Mouse (Mus musculus) forebrain, embryonic 12.5 days (tissue): ENCODE data around the gene Otx1. TPM values are rescaled to one million over a fixed set of nuclear protein-coding genes. Genes with fewer than 3 reads are reported as not detected.
A peak's percentile ranks its signal among the peaks of the same experiment; 100 is the strongest.

Experiments used
- ATAC-seq: fragments of 200-750 bp; cut with Nextera tagmentation; 2 replicates; pipeline ENCODE4 v1.8.0; 2017; ENCODE audit warnings: moderate TSS enrichment; ENCODE audit not compliant: low FRiP score
- H3K27ac ChIP-seq: fragments of 300-500 bp; sonication (generic); 2 replicates; pipeline ENCODE4 v1.5.1; 2016; ENCODE audit warnings: mild to moderate bottlenecking
- H3K27me3 ChIP-seq: fragments of 300-500 bp; sonication (generic); 2 replicates; pipeline ENCODE4 v1.6.1; 2016; ENCODE audit warnings: mild to moderate bottlenecking
- H3K36me3 ChIP-seq: fragments of 300-500 bp; sonication (generic); replicated peaks from 2 replicates; pipeline ENCODE4 v1.6.1; 2016; ENCODE audit warnings: mild to moderate bottlenecking
- H3K4me1 ChIP-seq: fragments of 300-500 bp; sonication (generic); 2 replicates; pipeline ENCODE4 v1.6.1; 2016
- H3K4me2 ChIP-seq: fragments of 300-500 bp; sonication (generic); 2 replicates; pipeline ENCODE4 v1.6.1; 2016; ENCODE audit warnings: mild to moderate bottlenecking, moderate library complexity
- H3K4me3 ChIP-seq: fragments of 300-500 bp; sonication (generic); replicated peaks from 2 replicates; pipeline ENCODE4 v1.5.1; 2016; ENCODE audit warnings: mild to moderate bottlenecking
- H3K9ac ChIP-seq: fragments of 300-500 bp; sonication (generic); 2 replicates; pipeline ENCODE4 v1.6.1; 2016; ENCODE audit warnings: mild to moderate bottlenecking
- H3K9me3 ChIP-seq: fragments of 300-500 bp; sonication (generic); 2 replicates; pipeline ENCODE4 v1.6.1; 2016
- WGBS: fragments of 180-500 bp; shearing (Covaris S2); methylation state at CpG from one replicate; pipeline ENCODE4 v1.1.7; 2016; 5-methylcytosine and 5-hydroxymethylcytosine counted together
- polyA plus RNA-seq: library from polyadenylated mRNA; unstranded; fragments of >200 nt; fragmentation: Nextera tagmentation; extraction: Ambion mirVana; gene quantifications from 2 replicates; pipeline ENCODE4 v1.2.1, GENCODE M21; 2016

The Otx1 gene
- polyA plus RNA-seq, 1 experiment from 2014 or later, result 34.2 TPM

DNA sequence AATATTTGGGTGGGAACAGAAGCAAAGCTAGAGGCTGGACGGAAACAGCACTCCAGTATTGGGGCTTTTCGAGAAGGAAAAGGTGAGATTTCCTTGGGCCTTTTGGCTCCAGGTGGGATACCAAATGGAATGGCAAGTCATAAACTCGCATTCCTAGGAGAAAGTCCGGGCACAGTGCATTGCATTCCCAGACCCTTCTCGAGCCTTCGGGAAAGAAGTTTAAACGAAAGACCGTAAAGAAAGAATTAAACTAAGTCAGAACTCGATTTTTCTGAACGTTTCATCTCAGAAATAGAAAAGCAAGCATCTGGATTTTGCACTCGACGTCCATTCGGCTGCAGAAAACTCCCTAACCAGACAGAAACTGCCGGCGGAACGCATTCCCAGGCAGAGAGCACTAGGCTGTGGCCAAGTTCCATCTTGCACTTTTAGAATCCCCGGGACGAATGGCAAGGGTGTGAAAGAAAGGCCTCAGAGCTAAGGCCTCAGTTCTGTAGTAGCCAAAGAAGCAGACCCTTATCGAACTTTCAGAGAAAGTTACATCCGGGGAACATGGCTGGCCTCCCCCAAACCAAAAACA is 5.0 kb downstream of the Otx1 start:
- peak overlapping the region; percentile 78 for H3K4me2 ChIP-seq
- 3% methylated on average over 20 of the region's 20 CpGs for WGBS
- peak overlapping the region; percentile 79 for H3K4me3 ChIP-seq
- no peak for ATAC-seq
- peak overlapping the region; percentile 97 for H3K9ac ChIP-seq
- H3K36me3 ChIP-seq, result peaks cover 12% of the 10 kb centered on the region; the same call in 1 of the 2 replicates
- H3K27ac ChIP-seq, result peak overlapping the region; percentile 86
- H3K9me3 ChIP-seq, result no peaks in the 10 kb centered on the region
- H3K27me3 ChIP-seq, result peaks cover 56% of the 10 kb centered on the region
- H3K4me1 ChIP-seq, result peaks cover 77% of the 10 kb centered on the region

DNA sequence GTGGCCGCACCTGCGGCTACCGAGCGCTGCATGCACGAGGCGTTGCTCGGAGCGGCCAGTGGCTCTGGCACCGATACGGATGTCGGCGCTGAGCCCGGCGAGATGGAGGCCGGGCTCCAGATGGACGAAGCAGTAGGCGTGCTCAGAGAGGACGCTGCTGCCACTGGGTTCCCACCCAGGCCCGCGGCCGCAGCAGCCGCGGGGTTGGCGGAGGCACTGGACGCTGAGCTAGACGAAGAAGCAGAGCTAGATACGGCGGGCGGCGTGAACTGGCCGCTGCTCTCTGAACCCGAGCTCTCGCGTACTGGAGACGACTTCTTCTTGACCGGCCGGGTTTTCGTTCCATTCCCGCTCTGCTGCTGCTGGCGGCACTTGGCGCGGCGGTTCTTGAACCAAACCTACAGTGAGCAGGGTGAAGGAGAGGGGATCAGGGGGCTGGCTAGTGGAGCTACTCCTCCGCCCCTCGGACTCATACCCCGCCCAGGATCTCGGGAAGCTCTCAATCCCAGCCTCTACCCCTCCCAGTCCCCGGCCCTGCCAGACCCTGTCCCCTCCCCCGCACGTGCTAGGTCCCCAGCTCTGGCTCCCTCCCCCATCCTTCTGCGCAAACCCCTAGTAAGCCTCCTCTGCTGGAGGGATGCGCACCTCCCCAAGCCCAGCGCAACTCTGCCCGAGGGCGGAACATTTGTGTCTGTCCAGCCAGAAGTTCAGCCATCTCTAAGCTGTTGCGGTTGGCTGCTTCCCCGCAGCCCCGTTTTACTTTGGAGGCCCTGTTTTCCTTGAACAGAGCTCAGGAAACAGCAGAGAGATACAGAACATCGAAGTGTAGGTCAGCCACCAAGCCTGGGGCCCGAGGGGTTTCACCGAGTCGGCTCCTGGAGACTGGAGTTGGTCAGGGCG is 5.8 kb downstream of the Otx1 start:
- 1% methylated on average over 63 of the region's 63 CpGs for WGBS
- peaks cover 55% of the 10 kb centered on the region for H3K27me3 ChIP-seq
- peak overlapping the region; percentile 97 for H3K9ac ChIP-seq
- peaks cover 73% of the 10 kb centered on the region for H3K4me1 ChIP-seq
- no peaks in the 10 kb centered on the region for H3K9me3 ChIP-seq
- peak overlapping the region; percentile 79 for H3K4me3 ChIP-seq
- peak overlapping the region; percentile 86 for H3K27ac ChIP-seq
- H3K4me2 ChIP-seq, result peak overlapping the region; percentile 78
- peaks cover 12% of the 10 kb centered on the region; the same call in 1 of the 2 replicates for H3K36me3 ChIP-seq
- peak; percentile 63 for ATAC-seq

DNA sequence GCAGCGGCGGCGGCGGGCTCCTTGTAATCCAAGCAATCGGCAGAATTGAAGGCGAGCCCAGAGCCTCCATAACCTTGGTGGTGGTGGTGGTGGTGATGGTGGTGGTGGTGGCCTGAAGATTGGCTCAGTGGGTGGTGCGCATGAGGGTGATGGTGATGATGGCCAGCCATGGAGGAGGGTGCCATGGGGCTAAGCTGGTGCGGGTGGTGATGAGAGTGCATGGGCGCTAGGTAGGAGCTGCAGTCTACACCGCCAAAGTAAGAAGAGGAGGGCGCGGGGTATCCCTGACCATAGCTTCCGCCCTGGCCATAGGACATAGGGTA is 6.4 kb downstream of the Otx1 start:
- Histone ChIP-seq H3K9me3 (no peaks in the 10 kb centered on the region), H3K27me3 (peaks cover 57% of the 10 kb centered on the region), H3K36me3 (peaks cover 12% of the 10 kb centered on the region; the same call in 1 of the 2 replicates), H3K9ac (peak overlapping the region; percentile 97), H3K4me2 (peak overlapping the region; percentile 78), H3K27ac (peak overlapping the region; percentile 86), H3K4me1 (peaks cover 72% of the 10 kb centered on the region), H3K4me3 (peak overlapping the region; percentile 79)
- peak; percentile 0; the same call in 1 of the 2 replicates for ATAC-seq
- 17% methylated on average over 13 of the region's 13 CpGs for WGBS

DNA sequence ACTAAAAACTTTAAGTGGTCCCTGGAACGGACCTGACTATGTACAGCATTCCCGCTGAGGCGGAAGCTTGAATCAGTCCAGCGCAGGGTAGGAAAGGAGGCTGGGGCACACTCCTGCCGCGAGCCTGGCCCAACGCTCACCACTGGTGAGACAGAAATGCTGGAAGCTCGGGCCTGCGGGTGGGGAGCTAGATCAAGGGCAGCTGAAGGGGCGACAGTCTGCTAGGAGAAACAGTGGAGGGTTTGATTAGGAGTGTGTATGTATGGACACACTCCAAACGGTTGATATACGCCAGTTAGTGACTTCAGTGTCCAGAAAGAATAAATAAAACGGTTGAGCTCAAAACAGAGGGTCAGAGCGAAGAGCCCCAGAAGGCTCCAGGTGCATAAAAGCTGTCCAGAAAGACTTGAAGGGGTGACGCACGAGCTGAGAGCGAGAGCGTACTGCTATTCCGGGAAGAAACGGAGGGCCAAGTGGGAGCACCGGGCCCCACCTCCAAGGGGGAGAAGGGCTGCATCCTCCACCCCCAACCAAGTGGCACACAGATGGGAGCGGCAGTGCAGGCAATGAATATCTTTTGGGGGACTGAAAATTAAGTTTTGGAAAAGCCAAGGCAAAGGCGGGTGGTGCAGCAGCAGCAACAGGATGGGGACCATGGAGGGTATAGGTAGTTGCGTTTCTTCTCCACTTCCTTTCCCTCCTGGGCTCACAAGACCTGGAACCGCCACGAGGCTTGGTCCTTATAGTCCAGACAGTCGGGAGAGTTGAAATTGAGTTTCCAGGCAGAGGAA is 7.0 kb downstream of the Otx1 start:
- peak overlapping the region; percentile 79 for H3K4me3 ChIP-seq
- no peak for ATAC-seq
- no peaks in the 10 kb centered on the region for H3K9me3 ChIP-seq
- peak overlapping the region; percentile 86 for H3K27ac ChIP-seq
- H3K27me3 ChIP-seq, result peaks cover 60% of the 10 kb centered on the region
- peak overlapping the region; percentile 78 for H3K4me2 ChIP-seq
- H3K4me1 ChIP-seq, result peaks cover 67% of the 10 kb centered on the region
- H3K36me3 ChIP-seq, result peaks cover 12% of the 10 kb centered on the region; the same call in 1 of the 2 replicates
- WGBS, result 10% methylated on average over 27 of the region's 27 CpGs
- H3K9ac ChIP-seq, result peak overlapping the region; percentile 97

DNA sequence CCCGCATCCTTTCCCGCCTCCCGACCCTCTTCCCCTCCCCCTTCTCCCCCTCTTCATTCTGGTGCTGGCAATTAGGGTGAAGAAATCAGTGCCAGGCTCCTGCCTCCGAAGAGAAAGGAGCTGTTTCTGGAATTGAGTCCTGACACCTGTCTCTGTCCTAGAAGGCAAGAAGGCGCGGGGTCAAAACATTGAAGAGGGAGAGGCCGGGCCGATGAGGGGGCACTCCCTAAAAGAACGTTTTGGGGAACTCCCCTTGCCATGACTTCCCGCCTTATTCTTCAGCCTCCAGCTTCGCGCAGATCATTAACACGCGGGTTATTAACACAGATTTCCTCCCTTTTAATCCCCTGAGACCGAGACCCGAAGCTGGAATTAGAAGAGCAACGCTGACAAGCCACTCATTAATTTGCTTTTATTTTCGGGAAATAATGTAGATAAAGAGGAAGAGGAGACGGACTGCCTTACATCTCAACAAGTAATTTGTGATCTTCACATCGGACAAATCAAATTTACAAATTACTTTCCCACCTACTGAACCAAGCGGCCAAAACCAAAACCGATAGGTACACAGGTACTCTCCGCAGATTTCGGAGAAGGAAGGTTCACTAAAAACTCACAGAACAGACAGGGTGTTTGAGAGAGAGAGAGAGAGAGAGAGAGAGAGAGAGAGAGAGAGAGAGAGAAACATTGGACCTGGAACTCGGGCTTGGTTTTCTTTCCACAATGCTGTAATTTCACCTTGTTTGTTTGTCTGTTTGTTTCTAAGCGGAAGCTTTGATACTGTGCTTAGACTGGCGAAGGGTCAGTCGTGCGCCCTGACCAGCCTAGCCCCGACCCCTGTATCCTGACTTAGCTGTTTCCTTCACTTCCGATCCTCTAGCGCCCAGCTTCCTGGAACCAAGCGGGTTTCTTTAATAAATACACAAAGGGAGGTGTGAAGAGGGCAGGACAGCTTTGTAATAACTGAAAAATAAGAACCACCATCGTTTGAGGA is 8.0 kb downstream of the Otx1 start:
- WGBS, result 4% methylated on average over 34 of the region's 34 CpGs

DNA sequence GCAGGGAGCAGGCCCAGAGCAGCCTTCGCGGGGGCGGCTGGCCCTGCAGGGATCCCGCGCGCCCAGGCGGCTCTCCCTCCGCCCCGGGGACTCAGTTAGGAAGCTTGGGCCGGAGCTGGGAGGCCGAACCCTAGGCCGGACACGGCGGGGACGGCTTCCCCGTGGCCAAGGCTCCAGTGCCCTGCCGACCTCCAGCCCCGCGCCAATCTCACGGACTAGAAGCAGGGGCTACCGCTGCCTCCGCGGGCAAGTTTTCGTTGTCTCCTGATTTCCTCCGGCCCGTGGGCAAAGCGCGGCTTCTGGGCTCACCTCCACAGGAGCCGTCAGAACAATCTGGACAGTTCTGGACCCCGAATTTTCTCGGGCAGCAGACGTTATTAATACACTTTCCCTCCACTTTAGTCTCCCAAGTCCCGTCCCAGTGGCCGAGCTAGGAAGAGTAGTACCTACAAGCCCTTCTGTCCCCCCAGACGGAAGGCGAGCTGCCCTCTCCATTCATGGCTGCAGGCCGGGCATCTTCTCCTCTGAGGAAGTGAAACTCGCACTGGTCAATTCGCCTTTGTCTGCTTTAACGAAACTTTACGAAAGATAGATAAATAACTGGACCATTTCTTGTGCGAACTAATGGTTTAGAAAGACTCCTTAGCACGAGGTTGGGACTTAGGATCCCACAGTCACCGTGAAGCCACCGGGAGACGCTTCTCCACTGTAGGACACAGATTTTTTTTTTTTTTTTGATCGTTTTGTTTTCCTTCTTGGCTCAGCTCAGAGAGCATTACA is 8.9 kb downstream of the Otx1 start:
- H3K9me3 ChIP-seq, result no peaks in the 10 kb centered on the region
- H3K27me3 ChIP-seq, result peaks cover 54% of the 10 kb centered on the region
- peaks cover 50% of the 10 kb centered on the region for H3K4me1 ChIP-seq
- peak overlapping the region; percentile 97 for H3K9ac ChIP-seq
- H3K4me2 ChIP-seq, result peak overlapping the region; percentile 78
- WGBS, result 2% methylated on average over 38 of the region's 47 CpGs
- no peak; the same call in 1 of the 2 replicates for ATAC-seq
- peak overlapping the region; percentile 79 for H3K4me3 ChIP-seq
- H3K27ac ChIP-seq, result peak overlapping the region; percentile 86
- H3K36me3 ChIP-seq, result peaks cover 9% of the 10 kb centered on the region; the same call in 1 of the 2 replicates

More for the DNA sequence above, 8.0 kb downstream of the Otx1 start:
- Histone ChIP-seq H3K9ac (peak overlapping the region; percentile 97), H3K9me3 (no peaks in the 10 kb centered on the region), H3K4me2 (peak overlapping the region; percentile 78), H3K36me3 (peaks cover 12% of the 10 kb centered on the region; the same call in 1 of the 2 replicates), H3K27me3 (peaks cover 55% of the 10 kb centered on the region), H3K4me3 (peak overlapping the region; percentile 79), H3K27ac (peak overlapping the region; percentile 86), H3K4me1 (peaks cover 57% of the 10 kb centered on the region)
- peak; percentile 17; the same call in 1 of the 2 replicates for ATAC-seq

DNA sequence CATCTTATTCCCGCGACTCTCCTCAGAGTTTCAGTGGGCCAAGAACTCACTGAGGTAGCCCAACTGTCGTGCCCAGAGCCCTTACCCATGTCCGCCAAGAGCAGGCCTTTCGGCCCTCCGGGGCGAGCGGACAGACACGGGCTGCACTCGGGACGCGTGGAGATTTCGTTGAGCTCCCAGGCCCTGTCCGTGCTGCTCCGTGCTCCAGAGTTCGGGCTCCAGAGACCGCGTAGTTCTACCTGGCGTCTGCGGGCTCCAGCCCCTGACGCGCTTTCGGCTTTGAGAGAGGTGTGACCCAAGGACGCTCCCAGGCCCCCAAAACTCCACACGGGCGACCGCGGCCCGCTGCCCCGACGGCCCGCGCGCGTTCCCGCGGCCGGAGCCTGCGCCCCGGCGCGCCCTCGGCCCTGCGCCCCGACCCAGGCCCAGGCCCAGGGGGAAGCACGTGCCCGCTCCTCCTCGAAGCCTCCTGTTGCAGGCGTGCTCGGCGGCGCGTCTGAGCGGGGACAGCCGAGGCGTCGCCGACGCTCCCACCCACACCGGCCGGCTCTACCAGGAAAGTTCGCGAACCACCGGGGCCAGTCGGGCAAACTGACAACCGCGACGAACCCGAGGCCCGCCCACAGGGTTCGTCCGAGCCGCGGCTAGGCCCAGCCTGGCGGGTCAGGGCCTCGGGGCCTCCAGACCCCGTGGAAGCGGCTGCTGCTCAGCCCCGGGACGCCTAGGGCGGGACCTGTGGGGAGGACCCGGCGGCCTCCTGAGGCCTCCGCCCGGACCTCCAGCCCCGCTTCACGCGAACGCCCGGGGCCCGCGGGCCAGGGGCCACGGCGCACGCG is 9.7 kb downstream of the Otx1 start:
- Histone ChIP-seq H3K27me3 (peaks cover 51% of the 10 kb centered on the region), H3K27ac (peak overlapping the region; percentile 86), H3K4me1 (peaks cover 50% of the 10 kb centered on the region), H3K36me3 (peaks cover 9% of the 10 kb centered on the region; the same call in 1 of the 2 replicates), H3K4me2 (peak overlapping the region; percentile 78), H3K9ac (peak overlapping the region; percentile 97), H3K9me3 (no peaks in the 10 kb centered on the region), H3K4me3 (peak overlapping the region; percentile 79)
- peak; percentile 49 for ATAC-seq
- 3% methylated on average over 95 of the region's 96 CpGs for WGBS

DNA sequence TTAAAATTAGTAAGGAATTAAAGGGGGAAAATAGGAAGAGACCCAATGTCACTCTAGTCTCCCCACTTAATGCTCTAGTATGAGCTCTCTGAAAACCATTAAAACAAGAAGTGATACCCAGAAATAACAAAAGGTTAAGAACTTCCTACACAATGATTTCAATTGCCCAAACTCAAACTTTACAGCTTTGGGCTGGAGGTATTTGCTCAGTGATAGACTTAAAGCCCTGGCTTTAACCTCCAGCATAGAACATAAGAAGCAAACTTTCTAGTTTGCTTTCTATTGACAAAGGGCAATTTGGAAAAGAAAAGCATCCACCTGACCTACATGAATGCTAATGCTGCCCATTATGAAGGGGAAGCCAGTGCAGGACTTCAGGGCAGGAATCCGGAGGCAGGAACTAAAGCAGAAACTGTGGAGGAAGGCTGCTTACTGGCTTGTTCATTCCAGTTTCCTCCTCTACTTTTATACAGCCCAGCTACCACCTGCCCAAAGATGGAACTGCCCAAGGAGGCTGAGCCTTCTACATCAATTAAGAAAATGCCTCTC is 14.2 kb downstream of the Otx1 start:
- H3K36me3 ChIP-seq, result no peaks in the 10 kb centered on the region
- peaks cover 12% of the 10 kb centered on the region for H3K4me1 ChIP-seq
- H3K4me2 ChIP-seq, result no peak overlapping the region
- WGBS, result 74% methylated on average over 1 of the region's 1 CpGs
- H3K27ac ChIP-seq, result no peak overlapping the region
- H3K9me3 ChIP-seq, result no peaks in the 10 kb centered on the region
- no peak overlapping the region for H3K4me3 ChIP-seq
- peaks cover 32% of the 10 kb centered on the region for H3K27me3 ChIP-seq
- H3K9ac ChIP-seq, result no peak overlapping the region
- ATAC-seq, result no peak

DNA sequence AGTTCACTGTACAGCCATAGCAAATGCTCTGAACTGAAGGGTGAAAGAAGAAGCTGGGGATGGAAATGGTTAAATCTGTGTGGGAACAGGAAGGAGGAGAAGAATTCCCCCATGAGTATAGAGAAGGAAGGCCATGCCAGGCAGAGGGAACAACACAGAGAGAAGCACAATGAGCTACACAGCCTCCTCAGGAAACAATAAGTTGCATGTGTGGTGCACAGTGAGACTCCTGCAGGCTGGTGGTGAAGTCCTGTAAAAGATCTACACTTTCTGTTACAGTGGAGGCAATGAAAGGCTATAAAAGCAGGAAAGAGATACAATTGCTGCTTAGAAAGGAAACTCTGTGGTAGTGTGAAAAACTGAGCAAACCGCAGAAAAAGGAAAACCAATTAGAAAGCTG is 17.6 kb downstream of the Otx1 start:
- WGBS, result 30% methylated on average over 1 of the region's 1 CpGs
- Histone ChIP-seq H3K27me3 (peaks cover 15% of the 10 kb centered on the region), H3K27ac (no peak overlapping the region), H3K9me3 (no peaks in the 10 kb centered on the region), H3K9ac (no peak overlapping the region), H3K36me3 (no peaks in the 10 kb centered on the region), H3K4me1 (peaks cover 4% of the 10 kb centered on the region; the same call in 1 of the 2 replicates), H3K4me2 (no peak overlapping the region), H3K4me3 (no peak overlapping the region)
- ATAC-seq, result no peak; the same call in 1 of the 2 replicates
